Mouse (Mus musculus): ENCODE measurements around the gene Ajm1. TPM values are rescaled to one million over a fixed set of nuclear protein-coding genes. Genes with fewer than 3 reads are reported as not detected.
A peak's percentile ranks its signal among the peaks of the same experiment; 100 is the strongest.

Ajm1 gene
- total and polyA plus RNA-seq, 3 experiments = 0.04 to 0.32 TPM; not detected in 1

GRCm38 (mm10) chr2:25588227-25588907 is 6.8 kb upstream of the Ajm1 start:
- Histone ChIP-seq H3K36me3 (ENCODE audit: control insufficient read depth in 1 of 2, insufficient read depth in 2 of 2, low read length in 2 of 2) (peaks cover 0 to 7% of the 10 kb centered on the region in 2 experiments; a peak in 2 of 4 replicates), H3K27ac (ENCODE audit: control insufficient read depth, low read depth, low read length) (no peak overlapping the region), H3K4me3 (ENCODE audit: control insufficient read depth in 1 of 2, insufficient read depth in 1 of 2, low read depth in 2 of 2, low read length in 2 of 2) (no peak overlapping the region), H3K9ac (ENCODE audit: control insufficient read depth, low read depth, low read length, poor library complexity, severe bottlenecking) (no peak overlapping the region), H3K79me2 (ENCODE audit: control insufficient read depth, insufficient read depth, low read length, poor library complexity) (no peaks in the 10 kb centered on the region), H3K9me3 (replicated peaks; ENCODE audit: insufficient read depth, low read length) (no peaks in the 10 kb centered on the region), H3K27me3 (ENCODE audit: control insufficient read depth in 1 of 2, insufficient read depth in 2 of 2, low read length in 2 of 2) (no peaks in the 10 kb centered on the region), H3K4me1 (ENCODE audit: control insufficient read depth in 1 of 2, insufficient read depth in 2 of 2, low read length in 2 of 2) (no peaks in the 10 kb centered on the region)
- TF ChIP-seq ZKSCAN1 (IDR thresholded peaks at IDR 0.05; ENCODE audit: low read depth, low read length) (no peak), ELF1 (IDR thresholded peaks at IDR 0.05; ENCODE audit: low read depth, low read length) (no peak), POLR2A (IDR thresholded peaks at IDR 0.05; ENCODE audit: control insufficient read depth in 1 of 2, insufficient read depth in 1 of 2, low read depth in 1 of 2, low read length in 2 of 2, poor library complexity in 1 of 2) (no peak), CHD2 (IDR thresholded peaks at IDR 0.05; ENCODE audit: low read length) (no peak), E2F4 (IDR thresholded peaks at IDR 0.05; ENCODE audit: borderline replicate concordance, low read depth, low read length) (no peak), NELFE (IDR thresholded peaks at IDR 0.05; ENCODE audit: low read depth, low read length) (no peak)
- peak; percentile 31 for DNase-seq (ENCODE audit: low read depth, low spot score)

- Histone ChIP-seq H3K4me1 (ENCODE audit: control insufficient read depth in 1 of 2, insufficient read depth in 2 of 2, low read length in 2 of 2) (peaks cover 0 to 5% of the 10 kb centered on the region in 2 experiments; a peak in 2 of 4 replicates), H3K79me2 (ENCODE audit: control insufficient read depth, insufficient read depth, low read length, poor library complexity) (no peaks in the 10 kb centered on the region), H3K4me3 (ENCODE audit: control insufficient read depth in 1 of 2, insufficient read depth in 1 of 2, low read depth in 2 of 2, low read length in 2 of 2) (no peak overlapping the region), H3K9me3 (replicated peaks; ENCODE audit: insufficient read depth, low read length) (no peaks in the 10 kb centered on the region), H3K36me3 (ENCODE audit: control insufficient read depth in 1 of 2, insufficient read depth in 2 of 2, low read length in 2 of 2) (peaks cover 3 to 7% of the 10 kb centered on the region in 2 experiments), H3K9ac (ENCODE audit: control insufficient read depth, low read depth, low read length, poor library complexity, severe bottlenecking) (no peak overlapping the region), H3K27ac (ENCODE audit: control insufficient read depth, low read depth, low read length) (no peak overlapping the region), H3K27me3 (ENCODE audit: control insufficient read depth in 1 of 2, insufficient read depth in 2 of 2, low read length in 2 of 2) (no peaks in the 10 kb centered on the region)
- no peak for DNase-seq (ENCODE audit: low read depth, low spot score)
- TF ChIP-seq ZMIZ1 (IDR thresholded peaks at IDR 0.05; ENCODE audit: low read depth, low read length) (no peak), NELFE (IDR thresholded peaks at IDR 0.05; ENCODE audit: low read depth, low read length) (no peak), MAFK (IDR thresholded peaks at IDR 0.05; ENCODE audit: borderline replicate concordance, low read depth, low read length) (no peak), CTCF (IDR thresholded peaks at IDR 0.05 in 2 of 3, conservative IDR thresholded peaks at IDR 0.05 in 1 of 3; ENCODE audit: control insufficient read depth in 1 of 3, insufficient read depth in 1 of 3, low read depth in 2 of 3, low read length in 3 of 3, poor library complexity in 1 of 3, severe bottlenecking in 1 of 3) (no peak), RAD21 (IDR thresholded peaks at IDR 0.05; ENCODE audit: low read depth, low read length) (no peak), MXI1 (IDR thresholded peaks at IDR 0.05; ENCODE audit: low read depth, low read length) (no peak), MYB (IDR thresholded peaks at IDR 0.05; ENCODE audit: low read depth, low read length) (no peak), TCF12 (IDR thresholded peaks at IDR 0.05; ENCODE audit: low read depth, low read length) (no peak), ZKSCAN1 (IDR thresholded peaks at IDR 0.05; ENCODE audit: low read depth, low read length) (no peak), BHLHE40 (IDR thresholded peaks at IDR 0.05; ENCODE audit: borderline replicate concordance, low read depth, low read length) (no peak), ZC3H11A (IDR thresholded peaks at IDR 0.05; ENCODE audit: low read depth, low read length) (no peak), EP300 (IDR thresholded peaks at IDR 0.05; ENCODE audit: low read depth in 1 of 2, low read length in 2 of 2) (no peak), GATA1 (IDR thresholded peaks at IDR 0.05; ENCODE audit: low read depth, low read length) (no peak), SMC3 (IDR thresholded peaks at IDR 0.05; ENCODE audit: low read depth, low read length) (no peak), CHD2 (IDR thresholded peaks at IDR 0.05; ENCODE audit: low read length) (no peak), TAL1 (IDR thresholded peaks at IDR 0.05; ENCODE audit: low read length) (no peak), TBP (IDR thresholded peaks at IDR 0.05; ENCODE audit: low read depth, low read length) (no peak), NRF1 (IDR thresholded peaks at IDR 0.05; ENCODE audit: insufficient read depth, low read depth, low read length, poor library complexity, severe bottlenecking) (no peak)
These were observed 5.7 kb upstream of the Ajm1 start for GRCm38 (mm10) chr2:25587290-25587689.

All from MEL (cell line).